Mouse (Mus musculus): ENCODE measurements at regions not wholly inside any gene's neighbourhood (a gene's known extent, or its start where the extent isn't known, plus 50 kb on each side); places are given as distances from the start of the nearest gene placed in this dataset.
A peak's percentile ranks its signal among the peaks of the same experiment; 100 is the strongest.

GRCm38 (mm10) chr9:47403317-47403716 lies 126.7 kb upstream of the Cadm1 start:
- ATAC-seq (ENCODE audit: low FRiP score) = no peak
- H3K36me3 ChIP-seq = no peaks in the 10 kb centered on the region
- peaks cover 17% of the 10 kb centered on the region; the same call in 1 of the 2 replicates for H3K27me3 ChIP-seq (replicated peaks)
- H3K9ac ChIP-seq (replicated peaks) = no peak overlapping the region
- 55% methylated on average over 11 of the region's 11 CpGs for WGBS
- no peaks in the 10 kb centered on the region for H3K9me3 ChIP-seq (replicated peaks)
- no peak overlapping the region for H3K4me2 ChIP-seq
- H3K27ac ChIP-seq (replicated peaks) = no peak overlapping the region
- peaks cover 23% of the 10 kb centered on the region for H3K4me1 ChIP-seq
- H3K4me3 ChIP-seq (replicated peaks) = no peak overlapping the region

GRCm38 (mm10) chr9:47404821-47405220 lies 125.2 kb upstream of the Cadm1 start:
- H3K27me3 ChIP-seq (replicated peaks) = peaks cover 20% of the 10 kb centered on the region; the same call in 1 of the 2 replicates
- no peak for ATAC-seq (ENCODE audit: low FRiP score)
- 10% methylated on average over 3 of the region's 3 CpGs for WGBS
- H3K4me1 ChIP-seq = peaks cover 23% of the 10 kb centered on the region
- H3K9me3 ChIP-seq (replicated peaks) = no peaks in the 10 kb centered on the region
- H3K4me3 ChIP-seq (replicated peaks) = no peak overlapping the region
- no peaks in the 10 kb centered on the region for H3K36me3 ChIP-seq
- no peak overlapping the region for H3K9ac ChIP-seq (replicated peaks)
- H3K27ac ChIP-seq (replicated peaks) = no peak overlapping the region
- no peak overlapping the region for H3K4me2 ChIP-seq

- Histone ChIP-seq H3K9me3 (replicated peaks) (no peaks in the 10 kb centered on the region), H3K36me3 (no peaks in the 10 kb centered on the region), H3K27ac (replicated peaks) (no peak overlapping the region), H3K27me3 (replicated peaks) (peaks cover 20% of the 10 kb centered on the region; the same call in 1 of the 2 replicates), H3K9ac (replicated peaks) (no peak overlapping the region), H3K4me1 (peaks cover 23% of the 10 kb centered on the region), H3K4me3 (replicated peaks) (no peak overlapping the region), H3K4me2 (no peak overlapping the region)
- no peak for ATAC-seq (ENCODE audit: low FRiP score)
- whole genome bisulfite sequencing = 36% methylated on average over 4 of the region's 4 CpGs
Observed at GRCm38 (mm10) chr9:47405547-47405946, 124.4 kb upstream of the Cadm1 start.

DNA sequence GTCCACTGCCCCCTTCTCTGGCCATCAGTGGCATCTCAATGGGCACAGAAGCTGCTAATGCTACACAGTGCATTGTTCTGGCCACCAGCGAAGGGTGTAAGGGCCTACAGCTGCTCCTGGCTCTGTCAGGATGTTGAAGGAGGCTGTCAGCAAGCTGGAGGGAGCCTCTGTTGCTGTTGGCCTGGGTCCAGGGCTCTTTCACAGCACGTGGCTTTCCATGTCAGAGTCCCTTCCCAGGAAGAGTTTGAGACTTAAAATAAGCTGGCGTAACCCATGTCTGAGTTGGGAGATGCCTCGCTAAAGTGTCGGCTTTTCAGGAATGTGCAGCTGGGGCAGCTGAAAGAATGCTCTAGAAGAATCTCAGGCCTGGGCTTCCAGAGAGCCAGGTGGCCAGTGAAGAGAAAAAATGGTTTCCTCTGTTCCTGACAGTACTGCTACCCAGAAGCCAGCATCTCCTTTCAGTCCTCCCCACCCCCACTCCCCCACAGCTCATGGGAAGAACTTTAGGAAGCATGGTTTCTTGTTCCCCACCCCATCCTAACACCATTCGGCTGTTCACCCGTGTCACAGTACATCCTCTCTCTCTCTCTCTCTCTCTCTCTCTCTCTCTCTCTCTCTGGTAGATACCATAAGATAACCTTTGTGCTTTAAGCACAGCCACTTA lies 122.8 kb upstream of the Cadm1 start:
- Histone ChIP-seq H3K9me3 (replicated peaks) (no peaks in the 10 kb centered on the region), H3K4me1 (peaks cover 23% of the 10 kb centered on the region), H3K4me2 (no peak overlapping the region), H3K27ac (replicated peaks) (no peak overlapping the region), H3K36me3 (no peaks in the 10 kb centered on the region), H3K4me3 (replicated peaks) (no peak overlapping the region), H3K9ac (replicated peaks) (no peak overlapping the region), H3K27me3 (replicated peaks) (peaks cover 29% of the 10 kb centered on the region; the same call in 1 of the 2 replicates)
- no peak for ATAC-seq (ENCODE audit: low FRiP score)
- 41% methylated on average over 7 of the region's 7 CpGs for WGBS

GRCm38 (mm10) chr9:47408061-47408460 lies 121.9 kb upstream of the Cadm1 start:
- H3K4me3 ChIP-seq (replicated peaks) = no peak overlapping the region
- no peak overlapping the region for H3K9ac ChIP-seq (replicated peaks)
- H3K4me2 ChIP-seq = no peak overlapping the region
- no peaks in the 10 kb centered on the region for H3K36me3 ChIP-seq
- H3K27me3 ChIP-seq (replicated peaks) = peaks cover 22% of the 10 kb centered on the region; the same call in 1 of the 2 replicates
- H3K9me3 ChIP-seq (replicated peaks) = no peaks in the 10 kb centered on the region
- 16% methylated on average over 4 of the region's 4 CpGs for WGBS
- H3K4me1 ChIP-seq = peaks cover 28% of the 10 kb centered on the region
- no peak for ATAC-seq (ENCODE audit: low FRiP score)
- no peak overlapping the region for H3K27ac ChIP-seq (replicated peaks)

DNA sequence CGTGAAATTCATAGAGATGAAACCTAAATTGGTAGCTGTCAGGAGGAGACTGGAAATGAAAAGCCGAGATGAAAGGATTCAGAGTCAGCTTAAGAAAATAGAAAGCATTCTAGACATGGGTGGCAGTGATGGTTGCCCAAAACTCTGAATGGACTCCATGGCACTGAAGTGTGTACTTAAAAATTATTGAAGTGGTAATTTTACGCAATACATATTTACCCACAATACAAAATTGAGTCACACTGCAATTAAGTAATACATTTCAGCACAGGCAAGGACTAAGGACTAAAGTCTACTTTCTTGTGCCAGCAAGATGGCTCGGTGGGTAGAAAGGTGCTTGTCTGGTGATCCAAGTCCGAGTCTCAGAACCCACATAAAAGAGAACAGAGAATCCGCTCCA lies 120.4 kb upstream of the Cadm1 start:
- no peak for ATAC-seq (ENCODE audit: low FRiP score)
- Histone ChIP-seq H3K27me3 (replicated peaks) (peaks cover 17% of the 10 kb centered on the region; the same call in 1 of the 2 replicates), H3K9ac (replicated peaks) (no peak overlapping the region), H3K9me3 (replicated peaks) (no peaks in the 10 kb centered on the region), H3K27ac (replicated peaks) (no peak overlapping the region), H3K36me3 (no peaks in the 10 kb centered on the region), H3K4me3 (replicated peaks) (no peak overlapping the region), H3K4me1 (peaks cover 19% of the 10 kb centered on the region), H3K4me2 (no peak overlapping the region)
- WGBS = 96% methylated on average over 6 of the region's 6 CpGs

- ATAC-seq (ENCODE audit: low FRiP score) = no peak
Observed at GRCm38 (mm10) chr9:47412786-47413185, 117.2 kb upstream of the Cadm1 start.

GRCm38 (mm10) chr9:47414350-47414988 lies 115.5 kb upstream of the Cadm1 start:
- 88% methylated on average over 8 of the region's 8 CpGs for WGBS
- Histone ChIP-seq H3K9ac (replicated peaks) (no peak overlapping the region), H3K4me1 (peaks cover 5% of the 10 kb centered on the region; the same call in 1 of the 2 replicates), H3K9me3 (replicated peaks) (no peaks in the 10 kb centered on the region), H3K27me3 (replicated peaks) (peaks cover 17% of the 10 kb centered on the region; the same call in 1 of the 2 replicates), H3K27ac (replicated peaks) (no peak overlapping the region), H3K4me2 (no peak overlapping the region), H3K4me3 (replicated peaks) (no peak overlapping the region), H3K36me3 (no peaks in the 10 kb centered on the region)
- ATAC-seq (ENCODE audit: low FRiP score) = no peak

More at GRCm38 (mm10) chr9:47412786-47413185, 117.2 kb upstream of the Cadm1 start:
- Histone ChIP-seq H3K9me3 (replicated peaks) (no peaks in the 10 kb centered on the region), H3K27me3 (replicated peaks) (peaks cover 19% of the 10 kb centered on the region; the same call in 1 of the 2 replicates), H3K36me3 (no peaks in the 10 kb centered on the region), H3K4me3 (replicated peaks) (no peak overlapping the region), H3K27ac (replicated peaks) (no peak overlapping the region), H3K4me1 (peaks cover 5% of the 10 kb centered on the region; the same call in 1 of the 2 replicates), H3K9ac (replicated peaks) (no peak overlapping the region), H3K4me2 (no peak overlapping the region)
- 28% methylated on average over 2 of the region's 2 CpGs for WGBS

DNA sequence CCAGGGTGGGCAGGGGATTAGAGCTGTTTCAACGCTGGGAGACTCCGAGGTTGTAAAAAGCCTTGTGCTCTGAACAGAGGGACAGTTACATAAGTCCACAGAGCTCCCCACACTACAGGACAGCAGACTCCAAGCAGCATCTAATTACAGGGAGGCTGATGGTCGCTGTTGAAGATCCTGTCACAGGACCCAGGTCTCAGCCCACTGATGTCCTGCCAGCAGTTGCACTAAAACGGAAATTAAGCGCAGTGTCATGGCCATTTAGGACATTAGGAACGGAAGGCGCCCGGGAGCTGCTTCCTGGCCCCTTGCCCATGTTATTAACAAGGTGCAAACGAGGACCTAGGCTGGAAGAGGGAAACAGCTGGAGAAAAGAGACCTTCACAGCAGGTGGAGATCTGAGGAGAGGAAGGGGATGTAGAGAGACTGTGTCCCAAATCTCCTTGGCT lies 107.8 kb upstream of the Cadm1 start:
- no peak overlapping the region for H3K4me2 ChIP-seq
- peak; percentile 38; the same call in 1 of the 2 replicates for ATAC-seq (ENCODE audit: low FRiP score)
- H3K9ac ChIP-seq (replicated peaks) = no peak overlapping the region
- peak overlapping the region; percentile 33; the same call in 1 of the 2 replicates for H3K27ac ChIP-seq (replicated peaks)
- peaks cover 23% of the 10 kb centered on the region for H3K4me1 ChIP-seq
- H3K36me3 ChIP-seq = no peaks in the 10 kb centered on the region
- no peak overlapping the region for H3K4me3 ChIP-seq (replicated peaks)
- no peaks in the 10 kb centered on the region for H3K9me3 ChIP-seq (replicated peaks)
- WGBS = 12% methylated on average over 9 of the region's 9 CpGs
- H3K27me3 ChIP-seq (replicated peaks) = 0 out of 2 replicates have a peak, but pooled peaks cover 5% of the 10 kb centered on the region

DNA sequence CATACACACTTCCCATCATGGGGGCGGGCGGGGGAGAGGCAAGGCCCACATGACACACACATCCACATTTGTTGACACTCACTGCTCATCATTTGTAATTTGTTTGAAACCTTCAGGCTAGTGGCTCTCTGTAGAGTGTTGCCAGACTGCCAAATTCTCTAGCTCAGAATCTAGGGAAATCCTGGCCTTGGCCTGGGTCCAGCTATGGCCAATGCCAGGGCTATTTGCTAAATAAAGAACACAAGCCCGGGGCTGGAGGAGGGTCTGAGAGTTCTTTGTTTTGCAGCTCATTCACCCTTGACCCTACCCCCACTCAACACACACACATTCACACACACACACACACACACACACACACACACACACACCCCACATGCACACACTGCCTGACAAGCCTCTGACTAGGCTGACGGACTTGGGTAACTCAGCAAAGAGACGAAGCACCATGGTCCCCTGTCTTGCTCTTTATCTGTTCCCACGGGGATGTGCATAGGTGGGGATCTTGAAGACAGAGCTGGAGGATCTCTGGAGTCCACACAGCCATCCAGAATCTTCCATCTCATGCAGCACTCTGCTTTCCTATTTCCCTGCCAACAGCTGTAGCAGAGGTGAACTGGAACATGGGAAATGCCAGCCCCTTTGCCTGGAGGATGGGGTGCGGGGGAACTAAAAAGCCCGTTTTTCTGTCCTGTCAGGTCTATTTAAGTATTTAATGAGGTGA lies 107.1 kb upstream of the Cadm1 start:
- Histone ChIP-seq H3K27ac (replicated peaks) (peak overlapping the region; percentile 33; the same call in 1 of the 2 replicates), H3K9ac (replicated peaks) (no peak overlapping the region), H3K4me1 (peaks cover 23% of the 10 kb centered on the region), H3K4me2 (no peak overlapping the region), H3K36me3 (no peaks in the 10 kb centered on the region), H3K9me3 (replicated peaks) (no peaks in the 10 kb centered on the region), H3K4me3 (replicated peaks) (no peak overlapping the region), H3K27me3 (replicated peaks) (0 out of 2 replicates have a peak, but pooled peaks cover 7% of the 10 kb centered on the region)
- peak; percentile 73 for ATAC-seq (ENCODE audit: low FRiP score)
- 45% methylated on average over 8 of the region's 8 CpGs for WGBS

DNA sequence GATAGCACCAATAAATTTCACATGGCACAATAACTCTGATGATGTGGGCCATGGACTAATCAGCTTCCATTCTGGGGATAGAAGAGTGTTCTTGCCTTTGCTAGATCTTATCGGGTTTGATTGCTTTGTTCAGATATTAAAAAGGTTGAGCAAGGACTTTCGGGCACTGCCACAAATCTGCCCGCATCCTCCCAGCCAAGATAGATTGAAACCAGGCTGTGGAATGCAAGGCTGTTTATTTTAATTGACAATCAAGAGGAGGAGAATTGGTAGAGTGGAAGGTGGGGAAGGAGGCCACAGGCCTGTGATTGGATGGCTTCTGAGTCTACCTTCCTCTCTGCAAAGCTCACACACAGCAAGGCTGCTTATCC lies 106.5 kb upstream of the Cadm1 start:
- Histone ChIP-seq H3K4me1 (peaks cover 23% of the 10 kb centered on the region), H3K36me3 (no peaks in the 10 kb centered on the region), H3K9ac (replicated peaks) (no peak overlapping the region), H3K9me3 (replicated peaks) (no peaks in the 10 kb centered on the region), H3K27ac (replicated peaks) (no peak overlapping the region), H3K4me3 (replicated peaks) (no peak overlapping the region), H3K4me2 (no peak overlapping the region), H3K27me3 (replicated peaks) (0 out of 2 replicates have a peak, but pooled peaks cover 8% of the 10 kb centered on the region)
- WGBS = 60% methylated on average over 3 of the region's 3 CpGs
- no peak for ATAC-seq (ENCODE audit: low FRiP score)
